Mouse (Mus musculus): Measurements from ENCODE around the gene Zfyve1. TPM values are rescaled to one million over a fixed set of nuclear protein-coding genes. Genes with fewer than 3 reads are reported as not detected.

Gene Zfyve1
- polyA plus RNA-seq, 1 experiment from 2014 or later = 35.6 TPM

GRCm38 (mm10) chr12:83560189-83560588 is 36.8 kb downstream of the Zfyve1 start:
- no peaks in the 10 kb centered on the region for H3K9me3 ChIP-seq (ENCODE audit: control insufficient read depth, low read length)
- no peak overlapping the region for H3K4me3 ChIP-seq (replicated peaks; ENCODE audit: low read length)
- no peak for ATAC-seq
- H3K36me3 ChIP-seq (ENCODE audit: control insufficient read depth, insufficient read depth) = peaks cover 42% of the 10 kb centered on the region
- H3K27me3 ChIP-seq (replicated peaks; ENCODE audit: control insufficient read depth, insufficient read depth, low read length) = no peaks in the 10 kb centered on the region
- H3K9ac ChIP-seq (replicated peaks; ENCODE audit: low read depth, low read length) = no peak overlapping the region
- H3K4me2 ChIP-seq (ENCODE audit: low read length) = no peak overlapping the region
- WGBS = 79% methylated on average over 6 of the region's 6 CpGs
- H3K4me1 ChIP-seq (replicated peaks; ENCODE audit: control insufficient read depth, insufficient read depth, low read length) = no peaks in the 10 kb centered on the region
- H3K27ac ChIP-seq (ENCODE audit: low read length) = no peak overlapping the region

DNA sequence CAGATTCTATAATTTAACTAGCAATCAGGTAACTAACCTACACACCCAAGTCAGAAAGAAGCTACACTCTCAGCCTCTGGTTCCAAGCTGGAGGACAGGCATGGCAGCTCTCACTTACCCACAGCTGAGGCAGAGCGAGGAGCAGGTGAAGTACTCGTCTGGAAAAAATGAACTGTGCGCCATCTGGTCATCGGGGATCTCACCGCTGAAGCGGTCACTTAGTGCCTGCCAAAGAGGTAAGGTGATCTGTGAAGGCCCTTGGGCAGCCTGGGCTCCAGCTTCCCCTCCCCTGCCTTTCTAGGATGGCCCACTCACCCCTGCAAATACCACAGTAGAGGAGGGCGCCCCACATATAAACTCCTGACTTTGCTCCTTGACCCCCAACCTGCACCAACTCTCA is 38.5 kb downstream of the Zfyve1 start:
- no peaks in the 10 kb centered on the region for H3K9me3 ChIP-seq (ENCODE audit: control insufficient read depth, low read length)
- no peak overlapping the region for H3K9ac ChIP-seq (replicated peaks; ENCODE audit: low read depth, low read length)
- 92% methylated on average over 7 of the region's 7 CpGs for WGBS
- H3K4me3 ChIP-seq (replicated peaks; ENCODE audit: low read length) = no peak overlapping the region
- H3K4me2 ChIP-seq (ENCODE audit: low read length) = no peak overlapping the region
- H3K27me3 ChIP-seq (replicated peaks; ENCODE audit: control insufficient read depth, insufficient read depth, low read length) = no peaks in the 10 kb centered on the region
- no peak for ATAC-seq
- no peaks in the 10 kb centered on the region for H3K4me1 ChIP-seq (replicated peaks; ENCODE audit: control insufficient read depth, insufficient read depth, low read length)
- peaks cover 41% of the 10 kb centered on the region for H3K36me3 ChIP-seq (ENCODE audit: control insufficient read depth, insufficient read depth)
- no peak overlapping the region for H3K27ac ChIP-seq (ENCODE audit: low read length)

DNA sequence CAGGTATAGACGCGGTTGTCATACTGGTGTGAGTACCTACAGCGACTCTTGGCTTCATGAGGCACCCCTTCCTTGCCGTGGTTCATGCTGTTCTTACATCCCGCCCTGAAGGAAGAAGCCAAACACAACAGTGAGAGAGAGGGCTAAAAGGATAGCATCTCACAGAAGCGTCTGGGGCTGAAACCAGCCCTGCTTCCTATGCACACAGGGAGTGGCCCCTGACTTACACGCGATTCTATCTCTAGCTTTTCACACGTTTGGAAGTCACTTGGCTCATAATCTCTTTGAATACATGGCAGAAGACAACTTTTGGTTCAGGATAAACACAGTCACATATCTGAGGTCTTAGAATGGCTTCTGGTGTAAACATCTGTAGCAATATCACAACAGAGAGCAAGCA is 41.4 kb downstream of the Zfyve1 start:
- 63% methylated on average over 9 of the region's 9 CpGs for WGBS
- H3K4me3 ChIP-seq (replicated peaks; ENCODE audit: low read length) = no peak overlapping the region
- no peak overlapping the region for H3K9ac ChIP-seq (replicated peaks; ENCODE audit: low read depth, low read length)
- H3K9me3 ChIP-seq (ENCODE audit: control insufficient read depth, low read length) = no peaks in the 10 kb centered on the region
- no peak overlapping the region for H3K27ac ChIP-seq (ENCODE audit: low read length)
- ATAC-seq = no peak
- H3K36me3 ChIP-seq (ENCODE audit: control insufficient read depth, insufficient read depth) = peaks cover 50% of the 10 kb centered on the region
- H3K4me1 ChIP-seq (replicated peaks; ENCODE audit: control insufficient read depth, insufficient read depth, low read length) = no peaks in the 10 kb centered on the region
- no peak overlapping the region for H3K4me2 ChIP-seq (ENCODE audit: low read length)
- no peaks in the 10 kb centered on the region for H3K27me3 ChIP-seq (replicated peaks; ENCODE audit: control insufficient read depth, insufficient read depth, low read length)

DNA sequence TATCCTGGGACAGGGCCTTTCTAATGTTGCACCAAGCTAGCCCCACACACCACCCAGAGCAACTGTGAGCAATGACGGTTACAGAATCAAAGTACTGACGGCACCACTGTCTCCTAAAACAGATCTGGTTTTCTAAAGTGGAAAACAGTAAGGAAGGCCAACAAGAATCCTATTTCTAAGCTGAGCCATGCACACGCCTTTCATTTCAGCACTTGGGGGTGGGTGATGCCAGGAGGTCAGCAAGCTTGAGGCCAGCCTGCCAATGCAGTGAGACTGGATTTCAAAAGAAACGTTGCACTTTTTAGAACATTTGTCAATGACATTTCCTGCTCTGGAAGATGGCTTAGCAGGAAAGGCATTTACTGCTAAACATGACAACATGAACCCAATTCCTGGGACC is 43.2 kb downstream of the Zfyve1 start:
- no peaks in the 10 kb centered on the region for H3K27me3 ChIP-seq (replicated peaks; ENCODE audit: control insufficient read depth, insufficient read depth, low read length)
- H3K4me2 ChIP-seq (ENCODE audit: low read length) = no peak overlapping the region
- H3K27ac ChIP-seq (ENCODE audit: low read length) = no peak overlapping the region
- no peak overlapping the region for H3K9ac ChIP-seq (replicated peaks; ENCODE audit: low read depth, low read length)
- H3K4me1 ChIP-seq (replicated peaks; ENCODE audit: control insufficient read depth, insufficient read depth, low read length) = no peaks in the 10 kb centered on the region
- no peak overlapping the region for H3K4me3 ChIP-seq (replicated peaks; ENCODE audit: low read length)
- H3K9me3 ChIP-seq (ENCODE audit: control insufficient read depth, low read length) = no peaks in the 10 kb centered on the region
- WGBS = 87% methylated on average over 4 of the region's 4 CpGs
- peaks cover 51% of the 10 kb centered on the region for H3K36me3 ChIP-seq (ENCODE audit: control insufficient read depth, insufficient read depth)
- ATAC-seq = no peak

GRCm38 (mm10) chr12:83551305-83551704 is 45.7 kb downstream of the Zfyve1 start:
- no peak overlapping the region for H3K4me2 ChIP-seq (ENCODE audit: low read length)
- H3K4me1 ChIP-seq (replicated peaks; ENCODE audit: control insufficient read depth, insufficient read depth, low read length) = no peaks in the 10 kb centered on the region
- no peak overlapping the region for H3K9ac ChIP-seq (replicated peaks; ENCODE audit: low read depth, low read length)
- H3K4me3 ChIP-seq (replicated peaks; ENCODE audit: low read length) = no peak overlapping the region
- peaks cover 44% of the 10 kb centered on the region for H3K36me3 ChIP-seq (ENCODE audit: control insufficient read depth, insufficient read depth)
- no peaks in the 10 kb centered on the region for H3K27me3 ChIP-seq (replicated peaks; ENCODE audit: control insufficient read depth, insufficient read depth, low read length)
- WGBS = 92% methylated on average over 16 of the region's 16 CpGs
- no peak for ATAC-seq
- no peaks in the 10 kb centered on the region for H3K9me3 ChIP-seq (ENCODE audit: control insufficient read depth, low read length)
- no peak overlapping the region for H3K27ac ChIP-seq (ENCODE audit: low read length)

DNA sequence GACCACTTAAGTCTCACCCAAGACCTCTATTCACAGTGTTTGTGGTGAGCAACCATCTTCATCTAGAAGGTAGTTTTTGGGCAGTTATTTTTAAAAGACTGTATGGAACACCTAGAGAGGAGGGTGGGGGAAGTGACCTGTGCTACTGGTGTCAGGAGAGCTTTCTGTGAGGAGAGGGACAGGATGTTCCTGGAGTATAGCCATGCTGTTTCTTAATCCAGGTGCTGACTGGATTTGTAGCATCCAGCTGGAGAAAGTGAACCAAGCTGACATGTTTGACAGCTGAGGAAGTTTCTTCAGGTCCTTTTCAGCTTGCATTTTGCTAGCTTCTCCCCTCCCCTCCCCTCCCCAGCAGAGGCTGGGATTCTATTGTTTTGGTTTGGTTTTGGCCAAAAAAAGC is 52.2 kb downstream of the Zfyve1 start:
- Histone ChIP-seq H3K4me2 (ENCODE audit: low read length) (no peak overlapping the region), H3K27me3 (replicated peaks; ENCODE audit: control insufficient read depth, insufficient read depth, low read length) (no peaks in the 10 kb centered on the region), H3K36me3 (ENCODE audit: control insufficient read depth, insufficient read depth) (peaks cover 24% of the 10 kb centered on the region), H3K4me1 (replicated peaks; ENCODE audit: control insufficient read depth, insufficient read depth, low read length) (no peaks in the 10 kb centered on the region), H3K4me3 (replicated peaks; ENCODE audit: low read length) (no peak overlapping the region), H3K9ac (replicated peaks; ENCODE audit: low read depth, low read length) (no peak overlapping the region), H3K9me3 (ENCODE audit: control insufficient read depth, low read length) (no peaks in the 10 kb centered on the region), H3K27ac (ENCODE audit: low read length) (no peak overlapping the region)
- no peak for ATAC-seq

DNA sequence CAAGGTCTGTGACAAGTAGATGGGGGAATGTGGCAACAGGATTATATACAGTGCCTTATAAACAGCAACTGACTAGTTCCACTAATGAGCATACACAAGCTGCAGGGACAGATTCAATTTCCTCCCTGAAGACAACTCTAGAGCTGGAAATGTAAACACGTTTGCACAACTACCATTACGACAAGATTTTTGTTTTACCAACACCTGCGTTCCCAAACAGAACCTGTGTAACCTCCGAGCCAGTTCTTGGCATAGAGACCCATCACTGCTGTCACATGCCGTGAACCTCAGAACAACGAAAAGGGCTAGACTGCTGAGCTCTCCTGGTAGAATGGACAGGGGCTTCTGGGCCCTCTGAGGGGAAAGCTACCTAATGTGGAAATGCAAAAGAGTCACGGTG is 53.0 kb downstream of the Zfyve1 start:
- Histone ChIP-seq H3K36me3 (ENCODE audit: control insufficient read depth, insufficient read depth) (peaks cover 32% of the 10 kb centered on the region), H3K9ac (replicated peaks; ENCODE audit: low read depth, low read length) (no peak overlapping the region)
- 85% methylated on average over 7 of the region's 7 CpGs for WGBS

DNA sequence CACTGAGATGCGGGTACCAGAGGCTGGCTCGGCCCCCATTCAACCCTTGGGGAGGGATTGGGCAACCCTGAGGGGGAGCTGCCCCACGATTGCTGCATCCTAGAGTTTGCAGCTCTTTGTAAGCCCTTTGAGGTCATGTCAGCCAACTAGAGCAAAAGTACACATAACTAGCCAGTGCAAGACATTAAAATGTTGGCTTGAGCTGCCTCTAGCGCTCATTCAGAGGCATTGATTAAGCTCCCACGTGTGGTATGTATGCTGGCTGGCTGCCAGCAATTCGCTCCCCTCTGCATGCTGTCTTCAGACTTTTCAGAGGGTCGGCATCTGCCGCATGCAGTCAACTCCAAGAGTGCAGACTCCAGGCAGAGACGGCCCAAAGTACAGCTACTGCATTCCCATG is 61.0 kb downstream of the Zfyve1 start:
- Histone ChIP-seq H3K9ac (replicated peaks; ENCODE audit: low read depth, low read length) (no peak overlapping the region), H3K27ac (ENCODE audit: low read length) (peak overlapping the region; percentile 18; the same call in 1 of the 2 replicates), H3K9me3 (ENCODE audit: control insufficient read depth, low read length) (no peaks in the 10 kb centered on the region), H3K4me2 (ENCODE audit: low read length) (no peak overlapping the region), H3K36me3 (ENCODE audit: control insufficient read depth, insufficient read depth) (peaks cover 15% of the 10 kb centered on the region), H3K4me3 (replicated peaks; ENCODE audit: low read length) (no peak overlapping the region), H3K4me1 (replicated peaks; ENCODE audit: control insufficient read depth, insufficient read depth, low read length) (peaks cover 10% of the 10 kb centered on the region), H3K27me3 (replicated peaks; ENCODE audit: control insufficient read depth, insufficient read depth, low read length) (no peaks in the 10 kb centered on the region)
- peak; percentile 83 for ATAC-seq
- 21% methylated on average over 9 of the region's 9 CpGs for WGBS

More for the DNA sequence above, 53.0 kb downstream of the Zfyve1 start:
- no peak for ATAC-seq
- Histone ChIP-seq H3K27me3 (replicated peaks; ENCODE audit: control insufficient read depth, insufficient read depth, low read length) (no peaks in the 10 kb centered on the region), H3K4me3 (replicated peaks; ENCODE audit: low read length) (no peak overlapping the region), H3K4me1 (replicated peaks; ENCODE audit: control insufficient read depth, insufficient read depth, low read length) (no peaks in the 10 kb centered on the region), H3K4me2 (ENCODE audit: low read length) (no peak overlapping the region), H3K9me3 (ENCODE audit: control insufficient read depth, low read length) (no peaks in the 10 kb centered on the region), H3K27ac (ENCODE audit: low read length) (no peak overlapping the region)

GRCm38 (mm10) chr12:83535428-83535827 is 61.6 kb downstream of the Zfyve1 start:
- Histone ChIP-seq H3K36me3 (ENCODE audit: control insufficient read depth, insufficient read depth) (peaks cover 13% of the 10 kb centered on the region), H3K4me3 (replicated peaks; ENCODE audit: low read length) (no peak overlapping the region), H3K4me1 (replicated peaks; ENCODE audit: control insufficient read depth, insufficient read depth, low read length) (peaks cover 10% of the 10 kb centered on the region), H3K9me3 (ENCODE audit: control insufficient read depth, low read length) (no peaks in the 10 kb centered on the region), H3K27ac (ENCODE audit: low read length) (no peak overlapping the region), H3K4me2 (ENCODE audit: low read length) (no peak overlapping the region), H3K9ac (replicated peaks; ENCODE audit: low read depth, low read length) (no peak overlapping the region), H3K27me3 (replicated peaks; ENCODE audit: control insufficient read depth, insufficient read depth, low read length) (no peaks in the 10 kb centered on the region)
- no peak for ATAC-seq
- WGBS = 86% methylated on average over 11 of the region's 11 CpGs

DNA sequence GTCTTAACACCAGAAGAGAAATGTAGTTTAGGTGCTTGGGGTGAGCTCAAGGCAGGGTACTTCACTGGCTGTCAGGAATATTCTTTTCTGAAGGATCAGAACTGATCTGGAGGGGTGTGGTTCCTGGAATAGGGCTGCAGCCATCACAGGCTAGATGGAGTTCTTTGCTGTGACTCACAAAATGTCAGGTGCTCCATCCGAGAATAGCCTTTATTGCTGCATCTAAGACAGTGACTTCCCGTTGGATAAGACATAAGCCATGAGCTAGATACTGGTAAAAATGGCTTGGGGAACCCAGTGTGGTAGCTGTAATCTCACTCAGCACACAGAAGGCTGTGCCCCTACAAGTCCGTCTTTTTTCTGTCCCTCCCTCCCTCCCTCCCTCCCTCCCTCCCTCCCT is 62.8 kb downstream of the Zfyve1 start:
- no peaks in the 10 kb centered on the region for H3K9me3 ChIP-seq (ENCODE audit: control insufficient read depth, low read length)
- H3K4me1 ChIP-seq (replicated peaks; ENCODE audit: control insufficient read depth, insufficient read depth, low read length) = peaks cover 10% of the 10 kb centered on the region
- no peak overlapping the region for H3K9ac ChIP-seq (replicated peaks; ENCODE audit: low read depth, low read length)
- H3K36me3 ChIP-seq (ENCODE audit: control insufficient read depth, insufficient read depth) = peaks cover 7% of the 10 kb centered on the region
- WGBS = 92% methylated on average over 3 of the region's 3 CpGs
- no peak overlapping the region for H3K4me3 ChIP-seq (replicated peaks; ENCODE audit: low read length)
- no peak for ATAC-seq
- no peak overlapping the region for H3K27ac ChIP-seq (ENCODE audit: low read length)
- no peaks in the 10 kb centered on the region for H3K27me3 ChIP-seq (replicated peaks; ENCODE audit: control insufficient read depth, insufficient read depth, low read length)
- H3K4me2 ChIP-seq (ENCODE audit: low read length) = no peak overlapping the region
